Mouse (Mus musculus): ENCODE data around the gene Cfap45.

DNA sequence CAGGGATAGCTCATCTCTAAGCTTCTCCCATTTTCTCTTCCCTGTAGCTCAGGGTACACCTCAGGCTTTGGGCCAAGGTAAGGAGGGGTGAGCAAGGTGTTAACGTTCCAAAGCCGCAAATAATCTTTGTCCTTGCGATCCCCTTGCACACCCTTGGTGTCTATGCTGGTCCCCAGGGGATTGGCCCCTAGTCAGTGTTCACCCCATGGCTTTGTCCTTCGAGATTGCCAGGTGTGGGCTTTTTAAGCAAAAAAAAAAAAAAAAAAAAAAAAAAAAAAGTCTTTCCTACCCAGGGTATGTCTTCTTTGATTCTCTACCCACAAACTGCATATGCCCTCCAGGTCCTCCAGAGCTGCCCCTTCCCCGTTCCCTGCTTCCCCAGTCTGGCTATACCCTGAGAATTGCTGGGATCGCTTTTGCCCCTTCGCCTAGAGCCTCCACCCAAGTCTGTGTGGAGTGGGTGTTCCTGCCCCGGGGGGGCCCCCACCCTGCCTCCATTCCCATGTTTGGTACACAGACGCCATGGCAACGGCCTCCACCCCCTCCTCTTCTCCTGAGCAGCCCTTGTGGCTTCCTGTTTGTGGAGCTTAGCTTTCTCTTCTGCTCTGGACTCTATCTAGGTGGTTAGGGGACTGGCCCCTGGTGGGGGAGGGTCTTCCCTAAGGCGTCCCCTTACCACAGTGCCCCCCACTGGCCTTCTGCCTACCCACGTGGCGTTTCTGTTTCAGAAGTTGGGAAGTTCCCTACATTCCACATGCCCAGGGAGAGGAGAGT is 19.0 kb upstream of the Cfap45 start:
- TF ChIP-seq CTCF (conservative IDR thresholded peaks at IDR 0.05; ENCODE audit: insufficient read depth, insufficient read length, low read depth, low read length) (no peak), POLR2A (IDR thresholded peaks at IDR 0.05; ENCODE audit: low read depth, low read length) (no peak)

Data from kidney, adult 2 months (tissue).